Mouse (Mus musculus): ENCODE data around the gene Gal3st2c.

Gene Gal3st2c

DNA sequence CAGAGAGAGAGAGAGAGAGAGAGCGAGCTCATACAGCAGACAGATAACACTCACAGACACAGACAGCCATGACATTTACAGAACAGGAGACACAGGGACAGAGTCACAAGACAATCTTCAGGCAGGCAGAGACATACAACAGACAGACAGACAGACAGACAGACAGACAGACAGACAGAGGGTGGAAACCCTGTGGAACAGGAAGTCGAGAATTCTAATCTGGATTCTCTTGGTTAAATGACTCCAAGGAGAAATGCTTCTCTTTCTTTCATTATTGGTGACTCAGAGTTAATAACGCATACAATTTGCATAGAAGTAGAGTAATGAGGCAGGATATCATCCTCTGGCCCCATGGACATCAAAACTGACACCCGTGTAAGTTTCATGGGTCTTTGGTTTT, 56.2 kb downstream of the Gal3st2c start:
- WGBS, result 85% methylated on average over 4 of the region's 4 CpGs

DNA sequence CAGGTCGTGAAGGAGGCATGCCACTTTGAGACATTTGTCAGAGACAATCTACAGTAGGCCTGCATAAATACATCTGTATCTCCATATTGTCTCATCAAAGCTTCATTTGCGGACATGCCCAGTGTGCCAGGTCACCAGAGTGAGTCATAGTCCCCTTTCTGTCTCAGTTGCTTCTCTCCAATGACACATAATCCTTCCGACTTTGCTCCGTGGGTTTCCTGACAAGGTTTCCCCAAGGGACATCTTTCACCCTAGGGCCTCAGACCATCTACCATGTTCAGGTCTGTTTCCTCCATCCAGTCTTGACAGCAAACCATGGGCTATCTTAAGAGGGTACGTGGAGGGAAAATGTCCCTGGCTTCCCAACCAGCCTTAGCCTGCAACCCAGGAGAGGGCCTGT, 60.8 kb downstream of the Gal3st2c start:
- 78% methylated on average over 5 of the region's 5 CpGs for WGBS

DNA sequence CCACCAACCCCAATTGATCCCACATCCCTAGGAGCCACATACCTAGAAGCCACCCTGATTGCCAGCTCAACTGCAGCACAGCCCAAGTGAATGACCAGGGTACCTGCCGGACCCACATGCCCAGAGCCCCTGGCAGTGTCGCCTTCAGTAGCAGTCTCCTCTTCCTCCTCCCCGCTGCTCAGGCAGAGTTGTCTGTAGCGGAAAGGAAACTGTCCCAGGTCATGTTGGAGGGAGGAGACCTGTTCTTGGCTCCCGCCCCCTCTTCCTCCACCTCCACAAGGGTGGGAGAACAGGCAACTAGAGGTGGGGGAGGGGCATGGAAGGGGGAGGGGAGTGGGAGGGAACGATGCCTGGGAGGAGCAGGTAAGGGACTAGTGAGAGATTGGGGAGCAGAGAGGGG, 62.1 kb downstream of the Gal3st2c start, which contains the start of gene Pdcd1:
Gene Pdcd1 (minus strand): TSS at position 181 of the 400 bp plus-strand sequence.
- WGBS, result 71% methylated on average over 6 of the region's 6 CpGs

DNA sequence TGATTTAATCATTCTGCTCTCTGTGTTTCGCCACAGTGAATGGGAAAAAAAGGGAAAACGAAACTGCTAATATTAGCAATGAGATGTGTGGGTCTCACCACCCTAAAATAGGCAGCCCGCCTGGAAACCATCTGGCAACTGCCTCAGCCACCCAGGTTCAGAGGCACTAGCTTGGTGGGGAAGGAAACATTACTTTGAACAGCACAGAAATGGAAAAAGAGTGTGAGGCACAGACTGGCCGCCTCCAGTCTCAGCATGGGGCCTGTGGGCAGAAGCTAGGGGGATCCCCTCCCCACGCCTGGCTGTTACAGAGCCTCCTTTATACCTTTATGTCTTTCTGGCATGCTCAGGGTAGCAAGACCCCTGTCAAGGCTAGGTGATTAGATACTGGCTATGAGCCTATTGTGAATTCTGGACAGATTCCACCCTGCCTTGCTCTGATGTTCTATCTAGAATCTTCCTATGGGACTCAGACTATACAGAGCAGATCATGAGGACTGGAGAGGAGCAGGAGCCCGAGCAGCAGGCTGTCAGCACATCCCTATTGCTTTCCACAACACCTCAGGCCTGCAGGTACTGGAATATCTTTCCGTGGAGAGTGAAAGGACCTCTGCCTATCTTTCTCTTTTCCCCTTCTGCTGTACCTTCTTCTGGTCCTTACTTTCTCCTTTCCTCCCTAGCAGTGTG, 63.4 kb downstream of the Gal3st2c start:
- 34% methylated on average over 7 of the region's 7 CpGs for WGBS

DNA sequence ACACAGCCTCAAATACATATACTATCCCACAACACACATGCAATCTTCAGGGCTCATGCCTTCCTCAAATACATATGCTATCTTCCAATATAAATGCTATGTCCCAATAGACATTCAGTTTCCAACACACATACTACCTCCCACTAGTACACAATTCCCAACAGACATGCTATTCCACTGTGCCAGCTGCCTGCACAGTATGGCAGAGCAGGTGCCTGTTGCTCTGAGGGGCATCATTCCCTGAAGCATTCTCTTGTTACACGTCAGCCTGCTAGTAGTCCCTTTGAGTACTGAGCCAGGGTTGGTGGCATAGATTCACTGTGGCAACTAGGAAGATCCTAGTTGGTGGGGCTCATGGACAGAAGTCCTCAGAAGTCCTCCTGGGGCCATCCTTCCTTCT, 64.2 kb downstream of the Gal3st2c start:
- 51% methylated on average over 1 of the region's 1 CpGs for WGBS

DNA sequence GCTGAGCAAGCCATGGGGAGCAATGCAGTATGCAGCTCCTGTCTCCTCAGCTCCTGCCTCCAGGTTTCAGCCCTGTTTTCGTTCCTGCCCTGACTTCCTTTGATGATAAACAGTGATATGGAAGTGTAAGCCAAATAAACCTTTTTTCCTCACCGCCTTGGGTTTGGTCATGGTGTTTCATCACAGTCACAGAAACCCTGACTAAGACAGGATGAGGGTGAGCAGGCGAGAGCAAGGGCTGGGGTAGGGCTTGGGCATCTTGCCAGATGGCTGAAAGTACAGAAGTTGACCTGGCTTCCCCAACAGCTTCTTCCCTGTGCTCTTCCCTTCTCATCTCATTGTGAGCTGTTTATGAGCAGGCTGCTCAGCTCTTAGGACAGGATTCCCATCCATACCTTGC, 65.7 kb downstream of the Gal3st2c start:
- 71% methylated on average over 3 of the region's 3 CpGs for WGBS

DNA sequence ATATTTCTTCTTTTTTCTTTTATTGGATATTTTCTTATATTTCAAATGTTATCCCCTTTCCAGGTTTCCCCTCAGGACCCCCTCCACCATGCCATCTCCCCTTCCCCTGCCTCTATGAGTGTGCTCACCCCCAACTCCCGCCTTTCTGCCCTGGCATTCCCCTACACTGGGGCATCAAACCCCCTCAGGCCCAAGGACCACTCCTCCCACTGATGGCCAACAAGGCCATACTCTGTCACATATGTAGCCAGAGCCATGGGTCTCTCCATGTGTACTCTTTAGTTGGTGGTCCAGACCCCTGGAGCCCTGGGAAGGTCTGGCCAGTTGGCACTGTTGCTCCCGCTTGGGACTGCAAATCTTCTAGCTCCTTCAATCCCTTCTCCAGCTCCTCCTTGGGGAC, 67.1 kb downstream of the Gal3st2c start:
- WGBS, result 99% methylated on average over 2 of the region's 2 CpGs

DNA sequence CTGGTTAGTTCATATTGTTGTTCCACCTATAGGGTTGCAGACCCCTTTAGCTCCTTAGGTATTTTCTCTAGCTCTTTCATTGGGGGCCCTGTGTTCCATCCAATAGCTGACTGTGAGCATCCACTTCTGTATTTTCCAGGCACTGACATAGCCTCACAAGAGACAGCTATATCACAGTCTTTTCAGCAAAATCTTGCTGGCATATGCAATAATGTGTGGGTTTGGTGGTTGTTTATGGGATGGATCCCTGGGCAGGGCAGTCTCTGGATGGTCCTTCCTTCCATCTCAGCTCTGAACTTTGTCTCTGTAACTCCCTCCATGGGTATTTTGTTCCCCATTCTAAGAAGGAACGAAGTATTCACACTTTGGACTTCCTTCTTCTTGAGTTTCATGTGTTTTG, 68.0 kb downstream of the Gal3st2c start:
- WGBS, result 75% methylated on average over 1 of the region's 1 CpGs

Data from cerebral cortex, adult 2 months (tissue).